Mouse (Mus musculus) layer of hippocampus, adult 8-10 months (tissue): ENCODE data around the gene Zyg11a. TPM values are rescaled to one million over a fixed set of nuclear protein-coding genes. Genes with fewer than 3 reads are reported as not detected.
"Not testable (repeated sequence)": the region's sequence is repeated elsewhere in the genome, so short reads cannot be mapped to it uniquely, and the experiment has no call there.

Source experiments
- DNase-seq, 2 experiments: peaks; one replicate each; pipeline ENCODE4 v3.0.0; 2022; ENCODE audit warnings: low spot score in 2 of 2
- total RNA-seq, 4 experiments: library from RNA; stranded (reverse); gene quantifications; 2 replicates each; pipeline ENCODE4 v1.2.4; 2022

Gene Zyg11a
- not detected for total RNA-seq

GRCm38 (mm10) chr4:108217332-108218179 lies at the start of gene Zyg11a:
Zyg11a (minus strand) TSS chr4:108218048.
- no peak for DNase-seq

- no peak for DNase-seq
Measured at GRCm38 (mm10) chr4:108265774-108266173, 47.9 kb upstream of the Zyg11a start.

- DNase-seq = no peak
Measured at GRCm38 (mm10) chr4:108253317-108253716, 35.5 kb upstream of the Zyg11a start.

- no peak for DNase-seq
Measured at GRCm38 (mm10) chr4:108250501-108250900, 32.7 kb upstream of the Zyg11a start.

GRCm38 (mm10) chr4:108249314-108249713 lies 31.5 kb upstream of the Zyg11a start:
- no peak for DNase-seq

- no peak for DNase-seq
Measured at GRCm38 (mm10) chr4:108233654-108234053, 15.8 kb upstream of the Zyg11a start.

GRCm38 (mm10) chr4:108225341-108225872 lies 7.6 kb upstream of the Zyg11a start:
- no peak for DNase-seq

GRCm38 (mm10) chr4:108222507-108222906 lies 4.7 kb upstream of the Zyg11a start:
- DNase-seq = no peak

GRCm38 (mm10) chr4:108219019-108219418 lies 1.2 kb upstream of the Zyg11a start:
- DNase-seq = no peak

- no peak for DNase-seq
Measured at GRCm38 (mm10) chr4:108213023-108213422, 4.8 kb downstream of the Zyg11a start.

- DNase-seq = no peak
Measured at GRCm38 (mm10) chr4:108204629-108205028, 13.2 kb downstream of the Zyg11a start.

- DNase-seq = no peak
Measured at GRCm38 (mm10) chr4:108199236-108199635, 18.6 kb downstream of the Zyg11a start.

GRCm38 (mm10) chr4:108196277-108196855 lies 21.5 kb downstream of the Zyg11a start:
- DNase-seq = no peak

GRCm38 (mm10) chr4:108192821-108193323 lies 25.0 kb downstream of the Zyg11a start:
- no peak for DNase-seq

GRCm38 (mm10) chr4:108182278-108182677 lies 35.6 kb downstream of the Zyg11a start:
- DNase-seq = no peak

GRCm38 (mm10) chr4:108168056-108168455 lies 49.8 kb downstream of the Zyg11a start:
- DNase-seq = no peak

- DNase-seq = no peak
Measured at GRCm38 (mm10) chr4:108166874-108167273, 51.0 kb downstream of the Zyg11a start.

- no peak for DNase-seq
Measured at GRCm38 (mm10) chr4:108165152-108165895, 52.5 kb downstream of the Zyg11a start, which contains the start of gene Echdc2. Echdc2 (plus strand) TSS chr4:108165437.

GRCm38 (mm10) chr4:108163291-108163690 lies 54.6 kb downstream of the Zyg11a start:
- no peak for DNase-seq

- DNase-seq = no peak
Measured at GRCm38 (mm10) chr4:108161936-108162335, 55.9 kb downstream of the Zyg11a start.

GRCm38 (mm10) chr4:108155141-108155540 lies 62.7 kb downstream of the Zyg11a start:
- DNase-seq = not testable (repeated sequence)

GRCm38 (mm10) chr4:108145554-108145953 lies 72.3 kb downstream of the Zyg11a start:
- not testable (repeated sequence) for DNase-seq
